Mouse (Mus musculus): ENCODE data around the gene Qrsl1.

Gene Qrsl1

GRCm38 (mm10) chr10:43870752-43871151 lies 30.8 kb downstream of the Qrsl1 start:
- DNase-seq (ENCODE audit: low read depth, low spot score), result no peak

DNA sequence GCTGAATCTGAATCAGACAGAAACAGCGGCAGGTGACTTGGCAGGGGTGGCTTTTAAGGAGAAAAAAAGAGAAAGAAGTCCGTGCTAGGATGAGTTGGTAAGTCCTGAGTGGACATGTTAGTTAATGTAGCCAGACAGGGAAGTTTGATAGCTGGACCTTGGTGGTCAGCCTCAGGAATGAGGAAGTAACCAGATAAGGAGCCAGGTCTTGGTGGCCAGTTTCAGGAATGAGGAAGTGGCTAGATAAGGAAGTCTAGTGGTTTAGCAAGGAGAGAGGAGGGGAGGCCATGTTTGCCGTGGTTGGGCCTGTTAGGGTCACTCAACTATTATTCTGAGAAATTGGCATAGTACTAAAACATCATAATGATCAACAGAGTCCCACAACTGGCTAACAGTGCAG lies 45.2 kb downstream of the Qrsl1 start:
- no peak for DNase-seq (ENCODE audit: low read depth, low spot score)

GRCm38 (mm10) chr10:43855916-43856315 lies 45.6 kb downstream of the Qrsl1 start:
- no peak for DNase-seq (ENCODE audit: low read depth, low spot score)

GRCm38 (mm10) chr10:43851898-43852297 lies 49.6 kb downstream of the Qrsl1 start:
- DNase-seq (ENCODE audit: low read depth, low spot score), result no peak

- no peak for DNase-seq (ENCODE audit: low read depth, low spot score)
Observed at GRCm38 (mm10) chr10:43849478-43849877, 52.1 kb downstream of the Qrsl1 start.

DNA sequence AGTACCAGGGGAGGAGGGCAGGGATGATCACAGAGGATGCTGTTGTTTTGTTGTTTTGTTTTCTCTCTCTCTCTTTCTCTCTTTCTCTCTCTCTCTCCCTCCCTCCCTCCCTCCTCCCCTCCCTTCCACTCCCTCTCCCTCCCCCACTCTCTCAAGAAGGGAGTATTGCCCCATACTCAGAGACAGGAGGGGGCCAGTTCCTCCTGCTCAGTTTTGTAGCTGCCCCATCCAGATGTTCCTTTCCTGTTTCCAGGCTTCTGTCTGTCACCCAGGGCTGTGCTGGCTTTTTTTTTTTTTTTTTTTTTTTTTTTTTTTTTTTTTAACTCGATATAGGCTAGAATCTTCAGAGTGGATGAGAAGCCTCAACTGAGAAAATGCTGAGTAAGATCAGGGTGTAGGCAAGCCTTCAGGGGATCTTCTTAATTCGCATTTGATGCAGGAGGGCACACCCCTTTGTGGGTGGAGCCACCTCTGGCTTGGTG lies 55.4 kb downstream of the Qrsl1 start:
- DNase-seq (ENCODE audit: low read depth, low spot score), result no peak

- DNase-seq (ENCODE audit: low read depth, low spot score), result no peak
Observed at GRCm38 (mm10) chr10:43845442-43845841, 56.1 kb downstream of the Qrsl1 start.

DNA sequence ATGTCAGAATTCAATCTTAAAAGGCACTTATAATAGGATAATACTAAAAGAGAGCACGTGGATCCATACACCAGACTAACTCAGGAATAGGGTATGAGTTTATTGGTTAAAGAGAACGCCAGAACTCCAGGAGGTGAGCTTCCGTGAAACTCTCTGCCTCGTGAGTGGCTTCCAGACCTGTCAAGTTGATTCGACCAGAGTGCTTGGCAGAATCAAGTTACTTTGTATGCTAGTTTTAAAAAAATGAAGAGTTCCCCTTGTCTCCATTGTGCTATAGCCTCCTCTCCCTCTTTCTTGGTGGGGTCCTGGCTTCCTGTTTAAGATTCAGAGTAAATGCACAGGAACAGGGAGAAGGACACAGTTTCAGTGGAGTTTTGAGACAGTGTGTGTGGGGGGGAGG lies 60.1 kb downstream of the Qrsl1 start:
- no peak for DNase-seq (ENCODE audit: low read depth, low spot score)

DNA sequence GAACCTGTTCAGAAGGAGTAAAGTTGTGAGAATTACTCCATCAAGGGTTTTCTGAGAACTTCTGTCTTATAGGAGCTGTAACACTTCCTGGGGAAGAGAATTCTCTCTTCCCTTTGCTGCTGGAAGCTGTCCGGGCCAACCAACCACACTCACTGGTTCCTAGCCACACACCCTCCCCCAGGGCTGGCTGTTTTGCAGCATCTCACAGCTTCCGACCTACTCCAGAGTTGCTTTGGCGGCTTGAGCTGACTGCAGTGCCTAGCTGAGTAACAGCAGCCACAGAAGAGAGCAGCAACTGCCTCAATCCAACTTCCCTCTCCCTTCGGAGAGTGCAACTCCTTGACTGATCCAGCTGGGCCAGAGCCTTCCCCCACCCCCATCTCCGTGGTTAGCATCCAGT lies 68.7 kb downstream of the Qrsl1 start:
- no peak for DNase-seq (ENCODE audit: low read depth, low spot score)

DNA sequence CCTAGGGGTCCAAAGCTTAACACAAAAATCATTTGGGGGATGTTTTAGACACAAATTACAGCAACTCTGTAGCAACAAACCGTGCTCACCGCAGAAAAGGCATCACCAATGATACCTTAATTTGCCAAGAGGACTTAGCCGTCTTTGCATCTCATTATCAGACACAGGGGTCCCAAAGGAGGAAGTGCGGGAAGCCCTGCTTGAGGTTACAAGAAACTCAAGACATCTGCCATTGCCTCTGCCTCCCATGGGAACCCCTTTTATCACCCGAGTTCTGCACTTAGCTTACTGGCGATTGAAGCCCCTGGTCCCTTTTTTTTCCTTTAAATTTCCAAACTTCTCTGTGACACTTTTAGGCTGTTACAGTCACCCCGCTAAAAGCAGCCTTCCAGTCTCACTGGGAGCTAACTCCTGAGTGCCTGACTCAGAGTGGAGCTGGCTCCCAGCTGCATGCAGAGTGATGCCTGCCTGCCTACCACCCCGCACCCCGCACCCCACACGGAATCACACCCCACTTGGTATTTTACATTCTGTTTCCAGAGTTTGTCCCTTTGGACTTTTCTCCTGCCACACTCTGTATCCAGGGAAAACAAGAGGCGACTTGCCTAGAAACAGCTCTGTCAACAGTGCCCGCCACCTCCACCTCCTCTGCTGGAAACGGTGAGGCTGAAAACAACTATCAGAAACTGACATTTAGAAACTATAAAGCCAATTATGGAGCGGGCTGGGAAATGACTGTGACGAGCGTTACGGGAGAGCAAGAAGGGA lies 71.1 kb downstream of the Qrsl1 start:
- no peak for DNase-seq (ENCODE audit: low read depth, low spot score)

- no peak for DNase-seq (ENCODE audit: low read depth, low spot score)
Observed at GRCm38 (mm10) chr10:43828686-43829015, 72.9 kb downstream of the Qrsl1 start.

DNA sequence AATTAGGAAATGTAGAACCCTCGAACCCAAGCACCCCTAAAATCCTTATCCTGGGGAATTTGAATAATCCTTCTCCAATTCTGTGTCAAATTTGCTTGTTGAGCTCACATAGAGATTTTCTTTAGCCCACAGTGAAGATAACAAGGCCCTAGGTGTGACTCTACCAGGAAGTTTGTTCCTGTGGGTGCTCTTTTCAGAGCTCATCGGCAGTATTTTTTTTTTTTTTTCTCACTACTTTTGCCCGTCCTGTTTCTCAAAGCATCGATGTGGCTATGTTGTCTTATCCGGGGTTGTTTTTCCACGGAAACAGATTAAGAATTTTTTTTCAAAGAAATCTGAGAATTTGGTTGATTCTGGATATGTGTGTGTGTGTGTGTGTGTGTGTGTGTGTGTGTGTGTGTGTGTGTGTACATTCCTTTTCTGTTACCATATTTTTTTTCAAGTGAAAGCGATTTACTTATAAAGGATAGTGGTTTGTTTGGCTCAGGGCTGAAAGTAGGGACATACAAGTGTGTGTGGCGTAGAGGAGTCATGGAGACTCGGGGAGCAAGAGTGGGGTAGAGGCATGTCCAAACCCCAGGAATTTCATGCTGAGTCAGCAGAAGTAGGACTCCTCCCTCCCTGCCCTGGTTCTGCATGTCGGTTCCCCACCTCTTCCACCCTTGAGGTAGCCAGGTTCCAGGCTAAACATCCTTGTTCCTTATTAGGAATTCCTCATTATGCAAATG lies 73.4 kb downstream of the Qrsl1 start:
- no peak for DNase-seq (ENCODE audit: low read depth, low spot score)

GRCm38 (mm10) chr10:43826773-43827621 lies 74.5 kb downstream of the Qrsl1 start:
- no peak for DNase-seq (ENCODE audit: low read depth, low spot score)

- no peak for DNase-seq (ENCODE audit: low read depth, low spot score)
Observed at GRCm38 (mm10) chr10:43825696-43826095, 75.8 kb downstream of the Qrsl1 start.

GRCm38 (mm10) chr10:43824713-43825112 lies 76.8 kb downstream of the Qrsl1 start:
- no peak for DNase-seq (ENCODE audit: low read depth, low spot score)

Measured in brain, embryonic 18.5 days (tissue).